Mouse (Mus musculus): ENCODE measurements around the gene Lamtor3.
"Not testable (repeated sequence)": the region's sequence is repeated elsewhere in the genome, so short reads cannot be mapped to it uniquely, and the experiment has no call there.

The Lamtor3 gene

DNA sequence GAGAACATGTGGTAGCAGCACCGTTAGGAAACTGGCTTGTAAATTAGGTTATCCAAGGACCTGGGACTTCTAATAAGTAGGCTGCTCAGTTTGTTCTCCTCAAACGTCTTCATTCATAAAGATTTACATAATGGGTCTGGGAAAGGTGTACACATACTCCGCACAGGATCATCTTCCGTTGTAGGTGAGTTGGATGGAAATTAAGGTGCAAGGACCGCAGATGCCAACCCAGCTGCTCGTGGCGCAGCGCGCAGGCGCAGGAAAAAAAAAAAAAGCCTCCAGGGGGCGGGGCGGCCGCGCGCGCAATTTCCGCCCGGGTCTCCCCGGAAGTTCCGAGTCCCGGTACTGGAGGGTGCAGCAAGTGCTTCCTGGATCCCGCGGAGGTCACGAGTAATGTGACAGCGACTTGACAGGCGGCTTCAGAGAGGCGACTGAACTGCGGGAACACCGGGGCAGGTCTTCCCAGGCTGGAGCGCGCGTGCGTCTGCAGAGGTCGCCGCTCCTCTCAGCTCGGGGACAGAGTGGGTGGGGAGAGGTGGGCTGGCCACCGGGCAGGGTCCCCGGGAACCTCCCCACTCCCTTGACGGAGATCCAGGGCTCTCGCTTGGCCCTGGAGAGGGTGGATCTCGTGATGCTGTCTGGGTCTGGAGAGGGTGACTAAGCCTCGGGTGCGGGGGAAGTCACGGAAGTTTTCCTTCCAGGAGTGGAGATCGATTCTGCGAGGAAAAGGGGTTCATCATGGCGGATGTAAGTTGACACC lies at the start of gene Lamtor3:
Gene Lamtor3 (plus strand): TSS at position 335 of the 760 bp plus-strand sequence.
- peak; percentile 93 for DNase-seq

DNA sequence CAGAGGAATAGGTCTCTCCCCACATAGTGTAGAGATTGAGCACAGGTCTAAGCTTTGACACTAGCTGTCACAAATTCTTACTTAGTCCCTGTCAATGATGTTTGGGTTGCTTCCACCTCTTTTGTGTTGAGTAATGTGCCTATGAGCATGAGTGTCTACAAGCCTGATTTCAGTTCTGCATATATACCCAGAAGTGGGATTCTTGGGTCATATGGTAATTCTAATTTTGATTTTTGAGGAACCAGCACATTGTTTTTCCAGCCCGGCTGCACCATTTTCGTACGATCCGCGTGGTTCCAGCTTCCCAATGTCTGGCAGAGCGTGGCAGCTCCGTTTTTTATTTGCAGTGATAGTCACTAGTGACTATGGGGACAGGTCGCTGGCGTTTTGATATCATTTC lies 48.9 kb upstream of the Lamtor3 start:
- DNase-seq, result no peak

DNA sequence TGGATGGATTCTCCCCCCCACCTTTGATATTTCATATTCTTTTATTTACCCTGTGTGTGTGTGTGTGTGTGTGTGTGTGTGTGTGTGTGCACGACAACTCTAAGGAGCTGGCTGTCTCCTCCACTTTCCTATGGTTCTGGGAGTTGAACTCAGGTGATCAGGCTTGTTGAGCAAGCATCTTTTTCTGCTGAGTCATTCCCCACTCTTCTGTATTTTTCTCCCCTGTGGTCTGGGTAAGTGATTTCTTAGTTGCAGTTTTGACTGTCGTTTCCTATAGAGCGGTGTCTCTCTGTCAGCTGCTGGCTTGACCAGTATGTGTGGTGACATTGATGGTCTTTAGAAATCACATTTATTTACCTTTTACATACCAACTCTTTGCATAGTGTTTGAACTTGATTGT lies 39.0 kb upstream of the Lamtor3 start:
- no peak for DNase-seq

DNA sequence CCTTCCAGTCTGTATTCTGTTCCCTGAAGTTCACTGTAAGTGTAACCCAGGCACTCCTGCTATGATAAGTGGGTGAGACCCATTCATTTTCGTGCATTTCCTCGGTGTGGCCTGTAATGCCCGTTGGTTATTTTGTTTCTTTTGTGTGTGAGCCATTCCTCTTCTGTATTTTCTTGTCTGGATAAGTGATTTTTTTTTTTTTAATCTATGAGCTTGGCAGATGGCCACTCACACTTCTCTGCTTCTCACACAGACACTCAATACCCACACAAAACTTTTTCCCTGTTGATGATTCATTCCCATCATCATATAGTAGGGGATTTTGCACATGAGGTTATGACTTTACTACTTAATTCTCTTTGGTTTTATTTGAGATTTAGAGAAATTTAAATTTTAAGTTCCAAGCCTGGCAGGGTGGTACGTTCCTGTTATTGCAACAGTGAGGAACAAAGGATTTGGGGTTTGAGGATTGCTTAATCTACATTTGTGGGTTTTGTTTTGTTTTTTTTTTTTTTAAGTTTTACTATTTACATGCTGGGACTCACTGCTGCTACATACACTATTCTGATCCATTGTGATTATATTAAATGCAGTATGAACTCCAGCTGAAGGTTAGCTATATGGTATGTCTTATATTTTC lies 38.1 kb upstream of the Lamtor3 start:
- no peak for DNase-seq

DNA sequence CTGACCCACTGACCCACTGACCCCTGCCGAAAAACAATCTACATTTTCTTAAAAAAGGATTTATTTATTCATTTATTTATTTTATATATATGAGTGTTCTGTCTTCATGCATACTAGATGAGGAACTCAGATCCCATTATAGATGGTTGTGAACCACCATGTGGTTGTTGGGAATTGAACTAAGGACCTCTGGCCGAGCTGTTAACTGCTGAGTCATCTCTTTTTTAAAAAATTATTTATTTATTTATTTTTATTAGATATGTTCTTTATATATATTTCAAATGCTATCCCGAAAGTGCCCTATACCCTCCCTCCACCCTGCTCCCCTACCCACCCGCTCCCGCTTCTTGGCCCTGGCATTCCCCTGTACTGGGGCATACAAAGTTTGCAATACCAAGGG lies 37.2 kb upstream of the Lamtor3 start:
- no peak for DNase-seq

DNA sequence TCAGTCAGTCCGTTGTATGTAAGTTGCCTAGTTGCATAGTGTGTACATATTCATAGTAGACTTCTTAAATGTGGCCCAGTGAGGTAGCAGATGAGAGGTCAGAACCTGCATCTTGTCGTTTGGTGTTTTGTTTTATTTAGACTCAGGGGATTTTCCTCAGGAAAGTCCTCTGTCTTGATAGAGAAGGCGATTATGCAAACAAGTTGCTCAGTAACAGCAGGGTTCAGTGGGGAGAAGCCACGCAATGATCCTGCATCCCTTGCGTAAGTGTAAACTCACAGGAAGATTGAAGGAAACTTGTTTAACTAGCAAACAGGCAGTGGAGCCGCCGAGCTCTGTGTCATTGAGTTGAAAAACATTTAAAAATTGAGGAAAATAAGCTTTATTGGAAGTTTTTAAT lies 30.3 kb upstream of the Lamtor3 start:
- DNase-seq, result no peak

DNA sequence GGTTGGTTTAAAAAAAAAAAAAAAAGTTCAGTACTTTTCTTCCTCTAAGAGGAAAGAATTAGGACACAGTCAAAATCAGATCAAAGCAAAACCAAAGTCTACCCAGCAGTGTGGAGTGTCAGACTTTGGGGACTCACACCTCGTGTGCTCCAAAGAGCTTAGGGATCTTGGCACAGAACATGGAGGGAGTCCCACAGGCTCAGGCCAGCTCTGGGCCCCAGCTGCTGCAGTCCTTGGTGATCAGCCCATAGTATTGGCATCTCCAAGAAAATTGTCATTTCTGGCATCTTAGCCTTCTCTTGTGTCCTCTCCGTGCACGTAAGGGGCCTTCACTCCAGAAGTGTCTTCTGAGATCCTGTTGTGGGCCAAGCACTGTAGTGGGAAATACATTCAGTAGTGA lies 27.2 kb upstream of the Lamtor3 start:
- DNase-seq, result no peak

DNA sequence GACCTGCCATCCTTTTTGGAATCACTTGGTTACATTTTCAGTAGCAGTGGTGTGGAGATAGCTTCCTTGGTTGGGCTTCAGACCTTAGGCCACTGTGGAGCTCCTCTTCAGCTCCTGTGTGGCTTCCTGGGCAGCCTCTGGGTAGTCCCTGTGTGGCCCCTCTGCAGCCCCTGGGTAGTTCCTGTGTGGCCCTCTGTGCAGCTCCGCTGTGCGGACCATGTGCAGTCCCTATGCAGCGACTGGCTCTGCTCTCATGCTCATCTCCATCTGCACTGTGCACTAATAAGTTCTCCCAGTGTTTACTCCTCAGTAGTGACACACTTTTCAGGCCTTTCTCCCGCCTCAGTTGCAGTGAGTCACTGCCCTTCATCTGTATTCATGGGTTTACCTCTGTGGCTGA lies 26.2 kb upstream of the Lamtor3 start:
- DNase-seq, result no peak

DNA sequence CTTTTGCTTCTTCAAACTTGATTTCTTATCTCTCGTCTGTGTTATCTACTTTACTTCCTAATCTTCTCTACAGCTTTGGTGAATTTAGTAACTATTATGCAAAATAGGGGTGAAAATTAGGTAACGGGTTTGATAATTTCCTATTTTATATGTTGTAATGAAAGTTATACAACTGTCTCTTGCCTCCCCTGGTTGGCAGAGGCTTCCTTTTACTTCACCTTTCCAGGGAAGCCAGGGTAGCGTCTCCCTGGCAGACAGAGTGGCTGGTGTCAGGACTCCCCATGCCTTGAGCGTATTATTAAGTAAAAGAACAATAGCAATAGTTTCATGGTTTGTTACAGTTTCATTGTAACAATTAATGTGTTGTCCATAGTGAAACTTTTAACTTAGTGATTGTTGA lies 24.5 kb upstream of the Lamtor3 start:
- no peak for DNase-seq

DNA sequence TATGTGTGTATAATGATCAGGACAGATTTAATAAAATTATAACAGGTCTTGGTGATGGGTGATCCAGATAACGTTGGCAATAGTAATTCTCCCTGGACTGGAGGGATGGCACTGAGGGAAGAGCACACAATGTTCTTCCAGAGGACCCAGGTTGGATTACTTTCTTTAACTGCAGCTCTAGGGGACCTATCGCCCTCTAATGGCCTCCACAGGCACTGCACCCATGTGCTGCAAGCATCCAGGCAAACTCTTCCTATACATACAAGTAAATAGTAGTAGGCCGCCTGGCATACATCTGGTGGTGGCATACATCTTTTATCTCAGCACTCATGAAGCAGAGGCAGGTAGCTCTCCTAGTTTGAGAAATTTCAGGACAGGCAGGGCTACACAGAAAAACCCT lies 23.1 kb upstream of the Lamtor3 start:
- DNase-seq, result no peak

DNA sequence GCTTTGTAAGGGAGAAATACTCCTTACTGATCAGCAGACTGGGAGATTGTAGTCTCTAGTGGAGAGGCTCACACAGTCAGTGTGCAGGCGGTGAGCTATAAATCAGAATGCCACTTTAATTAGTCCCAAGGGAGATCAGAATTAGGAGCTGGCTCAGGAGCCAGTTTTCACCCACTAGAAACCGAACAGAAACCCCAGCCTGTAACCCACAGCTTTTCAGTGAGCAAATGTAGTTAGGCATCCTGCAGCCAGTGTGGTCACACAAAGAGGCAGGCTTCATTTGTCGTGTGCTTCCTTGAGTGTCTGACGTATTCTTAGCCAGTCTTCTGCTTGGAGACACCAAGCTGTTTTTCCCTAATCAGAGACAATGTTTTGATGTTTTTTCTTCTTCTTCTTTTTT lies 21.9 kb upstream of the Lamtor3 start:
- no peak for DNase-seq

DNA sequence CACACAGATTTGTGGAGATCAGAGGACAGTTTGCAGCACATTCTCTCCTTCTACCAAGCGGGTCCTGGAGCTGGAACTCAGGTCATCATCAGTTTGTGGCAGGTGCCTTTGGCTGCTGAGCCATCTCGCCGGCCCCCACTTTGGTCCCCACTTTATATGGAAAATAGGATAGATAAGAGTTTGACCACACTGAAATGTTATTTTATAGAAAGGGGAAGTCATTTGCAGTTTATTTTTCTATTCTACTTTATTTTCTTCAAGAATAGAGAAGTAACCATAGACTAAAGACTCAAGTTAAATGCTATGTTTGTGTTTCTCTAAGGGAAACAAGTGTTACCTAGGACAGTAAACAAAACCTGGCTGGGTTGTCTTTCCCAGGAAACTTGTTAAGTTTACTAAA lies 21.4 kb upstream of the Lamtor3 start:
- no peak for DNase-seq

DNA sequence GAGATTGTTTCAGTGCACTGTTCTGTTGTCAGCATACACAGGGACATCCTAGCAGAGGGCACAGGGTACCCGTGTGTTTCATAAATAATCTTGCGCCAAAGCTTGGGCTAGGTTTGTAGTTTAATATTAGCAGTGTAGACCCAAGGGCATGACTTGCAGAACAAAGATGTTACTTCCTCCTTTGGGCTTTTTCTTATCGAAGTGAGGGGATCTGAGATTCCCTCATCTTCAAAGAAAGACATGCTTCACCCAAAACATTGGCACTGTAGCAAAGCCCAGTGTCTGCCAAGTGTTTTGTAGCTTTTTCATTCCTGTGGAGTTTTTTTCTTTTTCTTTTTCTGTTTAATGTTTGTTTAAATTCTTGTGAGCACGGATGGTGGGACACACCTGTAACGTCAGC lies 20.6 kb upstream of the Lamtor3 start:
- DNase-seq, result no peak

DNA sequence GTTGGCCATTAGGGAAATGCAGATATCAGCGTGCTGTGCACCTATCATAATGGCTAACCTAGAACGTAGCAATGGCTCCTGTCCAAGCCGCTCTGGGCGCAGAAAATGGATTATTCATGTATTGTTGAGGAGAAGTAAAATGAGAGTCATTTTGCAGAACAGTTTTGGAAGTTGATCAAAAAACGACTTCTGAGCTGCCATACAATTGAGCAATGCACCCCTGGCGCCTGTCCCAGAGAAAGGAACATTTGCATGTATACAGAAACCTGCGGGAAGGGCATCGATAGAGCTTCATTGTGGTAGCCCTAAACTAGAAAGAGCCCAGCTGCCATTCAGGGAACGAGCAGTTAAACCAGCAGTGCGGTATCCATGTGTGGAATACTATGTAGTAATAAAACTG lies 18.2 kb upstream of the Lamtor3 start:
- no peak for DNase-seq

DNA sequence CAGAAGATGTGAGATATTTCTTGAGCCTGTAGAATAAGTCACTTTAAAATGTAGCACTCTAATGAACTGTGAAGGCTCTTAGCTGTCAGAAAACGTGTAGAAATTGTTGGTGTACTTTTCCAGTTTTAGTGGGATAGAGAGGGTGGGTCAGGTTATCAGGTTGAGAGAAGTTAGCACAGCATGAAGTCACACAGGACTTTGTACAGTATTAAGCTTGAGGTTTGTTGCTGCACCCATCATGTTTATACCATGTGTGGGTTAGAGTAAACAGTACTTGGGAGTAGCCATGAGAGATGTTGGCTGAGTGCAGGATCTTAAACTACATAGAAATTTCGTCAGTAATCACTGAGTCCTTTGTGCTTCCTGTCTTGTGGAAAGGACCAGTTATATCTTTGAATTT lies 5.2 kb upstream of the Lamtor3 start:
- no peak for DNase-seq

DNA sequence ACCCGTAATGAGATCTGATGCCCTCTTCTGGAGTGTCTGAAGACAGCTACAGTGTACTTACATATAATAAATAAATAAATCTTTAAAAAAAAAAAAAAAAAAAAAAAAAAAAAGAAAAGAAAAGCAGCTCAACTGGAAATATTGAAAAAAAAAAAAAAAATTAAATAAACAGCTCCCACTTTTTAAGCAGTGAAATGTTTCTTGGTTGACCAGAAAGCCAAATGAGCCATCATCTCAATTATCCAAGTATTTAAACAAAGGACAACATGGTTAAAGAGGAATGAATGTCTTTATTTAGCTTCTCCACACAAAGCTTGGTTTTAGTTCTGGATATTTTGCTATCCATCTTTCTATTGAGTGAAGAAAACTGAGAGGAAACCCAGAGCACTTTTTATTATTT lies 3.7 kb upstream of the Lamtor3 start:
- DNase-seq, result not testable (repeated sequence)

DNA sequence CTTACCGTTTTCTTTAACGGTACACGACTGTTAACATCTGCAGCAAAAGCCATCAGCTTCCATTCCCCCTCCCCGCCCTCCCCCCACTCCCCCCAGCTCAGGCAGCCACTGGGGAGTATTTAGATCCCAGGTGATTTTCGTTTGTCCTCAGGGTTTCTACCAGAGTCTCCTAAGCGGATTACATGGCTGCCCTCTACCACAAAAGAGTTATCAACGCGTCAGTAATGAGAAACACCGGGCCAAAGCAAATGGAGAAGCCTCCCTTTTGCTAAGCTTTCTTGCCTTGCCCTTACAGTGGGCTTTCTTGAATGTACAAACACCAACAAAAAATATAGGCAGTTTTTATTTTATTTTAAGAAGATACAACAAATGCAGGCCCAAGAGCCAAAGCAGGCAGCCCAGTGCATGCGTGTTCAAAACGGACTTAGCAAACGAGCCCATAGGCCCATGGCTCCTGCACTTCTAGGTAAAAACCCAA lies 573 bp upstream of the Lamtor3 start:
- no peak for DNase-seq

DNA sequence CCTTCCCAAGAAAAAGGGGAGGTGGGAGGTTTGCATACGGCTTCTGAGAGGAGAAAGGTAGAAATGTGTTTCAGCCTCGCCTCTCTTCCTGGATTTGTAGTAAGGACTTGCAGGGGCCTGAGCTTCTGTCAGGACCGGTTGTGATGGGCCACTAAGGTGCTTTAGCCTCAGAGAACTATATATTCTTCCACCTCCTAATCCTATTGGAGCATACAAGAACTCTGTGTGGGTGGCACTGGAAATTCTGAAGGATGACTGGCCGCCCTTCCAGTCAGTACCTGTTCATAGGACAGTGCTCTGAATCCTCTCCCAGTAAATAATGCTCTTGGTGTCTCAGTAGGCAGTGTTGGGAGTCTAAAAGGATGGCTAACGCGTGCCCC lies 616 bp downstream of the Lamtor3 start:
- DNase-seq, result no peak

DNA sequence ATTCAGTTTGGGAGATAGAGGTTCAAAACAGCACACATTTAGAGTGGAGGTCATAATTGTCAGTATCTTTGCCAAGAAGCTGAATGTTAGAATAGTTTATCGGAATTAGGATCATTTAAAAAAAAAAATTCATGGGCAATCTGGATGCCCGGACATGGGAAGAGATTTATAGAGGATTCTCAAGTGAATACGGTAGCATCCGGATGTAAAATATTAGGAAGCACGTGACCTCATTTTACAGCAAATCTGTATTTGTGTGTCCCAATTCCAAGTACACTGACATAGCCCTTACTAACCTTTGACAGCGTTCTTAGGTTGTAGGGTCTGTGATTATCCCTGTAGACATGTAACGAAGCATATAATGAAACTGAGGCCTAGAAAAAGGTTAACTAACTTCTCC lies 1.1 kb downstream of the Lamtor3 start:
- DNase-seq, result no peak

DNA sequence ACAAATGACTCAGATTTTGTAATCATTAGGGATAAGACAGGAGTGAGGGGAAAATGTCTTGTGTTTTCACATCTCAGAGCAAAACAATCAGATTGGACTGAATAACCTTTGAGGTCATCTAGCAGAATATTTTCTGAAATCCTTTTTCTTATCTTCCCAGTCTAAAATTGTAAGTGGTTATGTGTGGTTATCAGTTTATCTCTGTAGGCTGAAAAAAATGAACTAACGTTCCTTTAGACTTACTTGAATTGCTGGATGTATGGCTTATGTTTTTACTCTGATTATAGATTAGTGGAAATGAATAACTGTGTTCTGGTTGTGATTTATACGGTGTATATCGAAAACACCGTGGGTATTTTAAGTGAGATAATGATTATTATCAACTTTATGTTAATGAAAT lies 2.3 kb downstream of the Lamtor3 start:
- no peak for DNase-seq

DNA sequence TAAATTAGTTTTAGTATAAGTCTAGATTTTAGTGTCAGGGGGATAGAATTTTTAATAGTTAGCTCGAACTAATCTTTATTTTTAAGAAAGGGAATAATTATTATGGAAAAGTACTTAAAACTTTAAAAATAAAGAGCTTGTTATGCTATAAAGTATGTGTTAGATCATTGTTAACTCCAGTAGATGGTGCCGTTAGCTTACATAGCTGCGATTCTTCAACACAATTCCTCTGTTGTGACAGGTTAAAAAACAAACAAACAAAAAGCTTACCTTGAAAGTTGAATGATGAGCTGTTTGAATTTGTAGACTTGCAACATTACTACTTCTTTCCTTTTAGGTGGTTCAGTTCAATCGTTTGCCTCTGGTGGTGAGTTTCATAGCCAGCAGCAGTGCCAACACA lies 8.7 kb downstream of the Lamtor3 start:
- DNase-seq, result no peak

DNA sequence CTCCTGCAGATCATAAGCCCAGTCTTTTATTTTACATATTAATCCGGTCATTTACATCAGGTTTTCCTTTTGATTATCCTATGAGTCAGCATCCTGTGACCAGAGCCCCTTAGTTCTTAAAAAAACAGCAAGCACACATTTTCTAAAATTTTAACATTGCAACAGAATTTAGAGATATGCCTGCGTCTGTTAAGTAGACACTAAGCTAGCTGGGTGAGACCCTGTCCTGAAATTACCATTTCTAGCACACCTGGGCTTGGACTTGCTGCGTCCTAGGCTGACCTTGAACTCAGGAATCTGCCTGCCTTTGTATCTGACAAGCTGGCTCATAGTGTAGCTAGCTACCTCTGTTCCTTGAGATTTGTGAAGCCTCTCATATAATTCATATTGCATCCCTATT lies 11.6 kb downstream of the Lamtor3 start:
- DNase-seq, result no peak

DNA sequence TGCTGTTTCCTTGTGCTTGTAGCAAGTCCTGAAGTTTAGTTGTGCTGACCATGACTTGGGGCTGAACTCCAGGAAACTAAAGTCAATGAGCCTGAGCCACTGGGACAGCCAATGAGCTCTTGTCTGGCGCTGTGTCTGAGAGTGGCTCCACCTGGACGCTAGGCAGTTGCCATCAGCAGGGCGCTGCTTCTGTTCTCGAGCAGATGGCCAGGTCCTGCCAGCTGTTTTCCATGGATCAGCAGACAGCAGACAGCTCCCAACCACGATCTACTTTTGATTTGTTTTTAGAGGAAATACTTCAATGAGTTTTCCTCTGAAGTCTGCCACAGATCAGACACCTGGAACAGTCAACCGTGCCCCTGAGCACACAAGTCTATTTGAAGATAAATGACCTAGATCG lies 14.4 kb downstream of the Lamtor3 start:
- DNase-seq, result no peak

DNA sequence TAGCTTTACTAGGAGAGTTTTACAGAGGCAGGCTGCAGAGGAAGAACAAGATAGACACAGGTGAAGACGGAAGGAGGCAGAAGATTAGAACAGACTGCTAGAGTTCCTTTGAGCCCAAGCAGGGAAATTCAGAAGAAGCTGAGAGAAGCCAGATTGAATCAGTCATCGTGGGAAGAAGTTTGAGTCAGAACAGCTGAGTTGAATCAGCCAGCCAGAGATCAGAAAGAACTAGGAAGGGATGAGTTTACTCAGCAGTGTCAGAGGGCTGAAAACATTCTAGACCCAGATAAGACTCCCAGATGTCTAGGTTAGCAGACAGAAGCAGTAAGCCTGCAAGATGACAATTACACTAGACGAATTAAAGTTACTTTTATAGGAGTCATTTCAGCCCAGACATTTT lies 15.7 kb downstream of the Lamtor3 start:
- DNase-seq, result no peak

All from kidney, postnatal 14 days (tissue).